Mouse (Mus musculus): ENCODE results near the gene Grid1. TPM values are rescaled to one million over a fixed set of nuclear protein-coding genes. Genes with fewer than 3 reads are reported as not detected.

The Grid1 gene
- polyA plus RNA-seq, 1 experiment, result not detected

DNA sequence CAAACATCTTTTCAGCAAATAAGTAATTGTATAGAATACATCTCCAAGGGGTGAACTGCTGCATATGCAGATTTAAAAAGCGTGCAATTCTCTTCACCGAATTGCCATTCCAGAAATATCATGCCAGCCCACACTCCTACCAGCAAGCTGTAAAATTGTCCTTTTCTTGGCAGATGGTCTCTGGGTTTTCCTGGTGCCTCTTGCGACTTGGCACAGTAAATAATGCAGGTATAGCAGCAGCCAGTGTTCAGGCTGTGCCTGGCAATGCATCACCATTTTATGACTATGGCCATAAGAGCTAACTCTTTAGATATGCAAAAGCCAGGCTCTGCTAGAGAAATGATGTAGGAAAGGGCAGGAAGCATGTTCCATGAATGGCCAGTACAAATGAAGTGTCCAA is 734.4 kb downstream of the Grid1 start:
- Histone ChIP-seq H3K4me3 (ENCODE audit: low read depth, low read length) (no peak overlapping the region), H3K27ac (ENCODE audit: insufficient read depth, low read depth, low read length) (no peak overlapping the region), H3K36me3 (ENCODE audit: control insufficient read depth, insufficient read depth, low read length) (no peaks in the 10 kb centered on the region), H3K27me3 (ENCODE audit: control insufficient read depth, insufficient read depth, low read length) (no peaks in the 10 kb centered on the region), H3K4me1 (ENCODE audit: control insufficient read depth, insufficient read depth, insufficient read length, low read length) (no peaks in the 10 kb centered on the region)
- WGBS, result 74% methylated on average over 3 of the region's 3 CpGs
- TF ChIP-seq CTCF (IDR thresholded peaks at IDR 0.05; ENCODE audit: extremely low read depth, insufficient read length, insufficient replicate concordance, low read depth, low read length) (no peak), POLR2A (IDR thresholded peaks at IDR 0.05; ENCODE audit: low read depth, low read length) (no peak)

- TF ChIP-seq CTCF (IDR thresholded peaks at IDR 0.05; ENCODE audit: extremely low read depth, insufficient read length, insufficient replicate concordance, low read depth, low read length) (no peak), POLR2A (IDR thresholded peaks at IDR 0.05; ENCODE audit: low read depth, low read length) (no peak)
- no peak overlapping the region for H3K27ac ChIP-seq (ENCODE audit: insufficient read depth, low read depth, low read length)
- H3K4me1 ChIP-seq (ENCODE audit: control insufficient read depth, insufficient read depth, insufficient read length, low read length), result no peaks in the 10 kb centered on the region
- no peak overlapping the region for H3K4me3 ChIP-seq (ENCODE audit: low read depth, low read length)
- H3K27me3 ChIP-seq (ENCODE audit: control insufficient read depth, insufficient read depth, low read length), result no peaks in the 10 kb centered on the region
- WGBS, result 85% methylated on average over 3 of the region's 3 CpGs
- no peaks in the 10 kb centered on the region for H3K36me3 ChIP-seq (ENCODE audit: control insufficient read depth, insufficient read depth, low read length)
Measured at GRCm38 (mm10) chr14:35561244-35561893, 741.5 kb downstream of the Grid1 start.

DNA sequence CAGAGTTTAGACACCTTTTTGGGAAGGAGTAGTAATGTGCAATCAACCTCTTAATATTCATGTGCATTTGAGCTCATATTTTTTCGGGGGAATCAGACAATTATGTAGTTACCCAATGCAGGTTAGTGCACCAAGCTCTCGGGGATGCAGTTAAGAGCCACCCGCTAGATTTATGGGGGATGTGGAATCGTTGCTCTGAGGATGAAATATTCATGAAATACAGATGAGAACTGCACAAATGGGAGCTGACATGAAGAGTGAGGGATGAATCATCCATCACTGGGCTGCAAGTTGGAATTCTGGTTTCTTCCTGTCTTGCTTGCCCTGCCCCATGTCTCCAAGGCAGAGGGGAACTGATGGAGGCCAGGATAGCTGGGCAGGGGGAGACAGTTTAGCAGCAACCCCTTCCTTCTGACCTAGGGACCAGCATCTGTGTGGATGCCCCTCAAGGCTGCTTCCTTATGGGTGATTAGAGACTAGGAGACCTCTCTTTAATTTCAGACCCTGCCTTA is 753.1 kb downstream of the Grid1 start:
- no peak for TF ChIP-seq CTCF (IDR thresholded peaks at IDR 0.05; ENCODE audit: extremely low read depth, insufficient read length, insufficient replicate concordance, low read depth, low read length)
- TF ChIP-seq POLR2A (IDR thresholded peaks at IDR 0.05; ENCODE audit: low read depth, low read length), result no peak
- WGBS, result 77% methylated on average over 4 of the region's 4 CpGs

GRCm38 (mm10) chr14:35574489-35574888 is 754.6 kb downstream of the Grid1 start:
- no peak overlapping the region for H3K4me3 ChIP-seq (ENCODE audit: low read depth, low read length)
- WGBS, result 51% methylated on average over 2 of the region's 2 CpGs

More for the DNA sequence above, 753.1 kb downstream of the Grid1 start:
- Histone ChIP-seq H3K4me3 (ENCODE audit: low read depth, low read length) (no peak overlapping the region), H3K27ac (ENCODE audit: insufficient read depth, low read depth, low read length) (no peak overlapping the region), H3K27me3 (ENCODE audit: control insufficient read depth, insufficient read depth, low read length) (no peaks in the 10 kb centered on the region), H3K36me3 (ENCODE audit: control insufficient read depth, insufficient read depth, low read length) (no peaks in the 10 kb centered on the region), H3K4me1 (ENCODE audit: control insufficient read depth, insufficient read depth, insufficient read length, low read length) (no peaks in the 10 kb centered on the region)

DNA sequence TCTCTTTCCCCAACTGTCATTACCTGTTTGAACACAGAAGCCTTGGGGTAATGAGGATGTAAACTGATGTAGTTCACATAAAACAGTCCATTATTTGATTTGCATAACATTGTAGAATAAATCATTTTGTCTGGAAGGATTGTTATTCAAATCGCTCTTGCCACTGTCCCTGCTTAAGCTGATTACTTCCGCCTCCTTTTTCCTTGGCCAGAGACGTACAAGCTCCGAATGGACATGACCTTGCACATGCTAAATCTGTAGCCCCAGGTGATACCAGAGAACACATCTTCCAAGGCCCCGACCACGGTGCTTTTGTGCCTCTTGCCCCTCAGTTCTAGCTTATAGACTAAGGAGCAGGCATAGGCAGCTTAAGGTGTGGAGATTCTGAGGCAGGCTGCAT is 755.4 kb downstream of the Grid1 start:
- Histone ChIP-seq H3K4me1 (ENCODE audit: control insufficient read depth, insufficient read depth, insufficient read length, low read length) (no peaks in the 10 kb centered on the region), H3K4me3 (ENCODE audit: low read depth, low read length) (no peak overlapping the region), H3K27ac (ENCODE audit: insufficient read depth, low read depth, low read length) (no peak overlapping the region), H3K36me3 (ENCODE audit: control insufficient read depth, insufficient read depth, low read length) (no peaks in the 10 kb centered on the region), H3K27me3 (ENCODE audit: control insufficient read depth, insufficient read depth, low read length) (no peaks in the 10 kb centered on the region)
- WGBS, result 78% methylated on average over 6 of the region's 6 CpGs
- TF ChIP-seq POLR2A (IDR thresholded peaks at IDR 0.05; ENCODE audit: low read depth, low read length), result no peak
- no peak for TF ChIP-seq CTCF (IDR thresholded peaks at IDR 0.05; ENCODE audit: extremely low read depth, insufficient read length, insufficient replicate concordance, low read depth, low read length)

More at GRCm38 (mm10) chr14:35574489-35574888, 754.6 kb downstream of the Grid1 start:
- H3K36me3 ChIP-seq (ENCODE audit: control insufficient read depth, insufficient read depth, low read length), result no peaks in the 10 kb centered on the region
- H3K4me1 ChIP-seq (ENCODE audit: control insufficient read depth, insufficient read depth, insufficient read length, low read length), result no peaks in the 10 kb centered on the region
- TF ChIP-seq CTCF (IDR thresholded peaks at IDR 0.05; ENCODE audit: extremely low read depth, insufficient read length, insufficient replicate concordance, low read depth, low read length) (no peak), POLR2A (IDR thresholded peaks at IDR 0.05; ENCODE audit: low read depth, low read length) (no peak)
- no peaks in the 10 kb centered on the region for H3K27me3 ChIP-seq (ENCODE audit: control insufficient read depth, insufficient read depth, low read length)
- H3K27ac ChIP-seq (ENCODE audit: insufficient read depth, low read depth, low read length), result no peak overlapping the region

DNA sequence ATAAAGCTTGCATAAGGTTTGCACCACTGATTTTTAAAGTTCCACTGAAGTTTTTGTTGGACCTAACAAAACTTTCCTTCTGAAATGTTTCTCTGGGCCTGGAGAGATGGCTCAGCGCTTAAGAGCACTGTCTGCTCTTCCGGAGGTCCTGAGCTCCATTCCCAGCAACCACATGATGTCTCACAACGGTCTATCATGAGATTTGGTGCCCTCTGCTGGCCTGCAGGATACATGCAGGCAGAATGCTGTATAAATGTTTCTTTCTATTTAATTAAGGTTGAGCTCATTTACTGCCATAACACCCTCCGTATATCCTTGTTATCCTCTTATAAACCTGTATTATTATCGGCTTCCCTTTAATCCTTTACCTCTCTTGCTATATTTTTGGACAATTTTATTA is 805.8 kb downstream of the Grid1 start:
- TF ChIP-seq CTCF (IDR thresholded peaks at IDR 0.05; ENCODE audit: extremely low read depth, insufficient read length, insufficient replicate concordance, low read depth, low read length), result no peak
- TF ChIP-seq POLR2A (IDR thresholded peaks at IDR 0.05; ENCODE audit: low read depth, low read length), result no peak
- Histone ChIP-seq H3K4me1 (ENCODE audit: control insufficient read depth, insufficient read depth, insufficient read length, low read length) (no peaks in the 10 kb centered on the region), H3K4me3 (ENCODE audit: low read depth, low read length) (no peak overlapping the region), H3K27me3 (ENCODE audit: control insufficient read depth, insufficient read depth, low read length) (no peaks in the 10 kb centered on the region), H3K27ac (ENCODE audit: insufficient read depth, low read depth, low read length) (no peak overlapping the region), H3K36me3 (ENCODE audit: control insufficient read depth, insufficient read depth, low read length) (no peaks in the 10 kb centered on the region)
- 85% methylated on average over 5 of the region's 5 CpGs for WGBS

Other genes starting within 250 kb of the Grid1 start
- 29.9 and 102 TPM in 2 replicates for gene Ldb3, start 231.4 kb upstream of the Grid1 start, polyA plus RNA-seq (2012; rRNA removed)
- not detected in 2 replicates for gene Opn4, start 220.0 kb upstream of the Grid1 start, polyA plus RNA-seq (2012; rRNA removed)
- gene Wapl, start 146.2 kb upstream of the Grid1 start, polyA plus RNA-seq (2012; rRNA removed), result 2.1 and 6.0 TPM in 2 replicates